Mouse (Mus musculus) heart, embryonic 11.5 days (tissue): ENCODE measurements around the gene Cpne4. TPM values are rescaled to one million over a fixed set of nuclear protein-coding genes. Genes with fewer than 3 reads are reported as not detected.

ENCODE experiments used
- ATAC-seq: fragments of 200-750 bp; cut with Nextera tagmentation; replicated peaks from 2 replicates; pipeline ENCODE4 v1.8.0; 2017; ENCODE audit warnings: moderate library complexity; ENCODE audit not compliant: insufficient number of reproducible peaks, low FRiP score, low TSS enrichment
- H3K27ac ChIP-seq: fragments of 300-500 bp; sonication (generic); 2 replicates; pipeline ENCODE4 v1.5.1; 2014; ENCODE audit warnings: mild to moderate bottlenecking, low read depth, low read length
- H3K27me3 ChIP-seq: fragments of 300-500 bp; sonication (generic); 2 replicates; pipeline ENCODE4 v1.6.1; 2014; ENCODE audit warnings: mild to moderate bottlenecking, low read length, mixed read lengths; ENCODE audit not compliant: control insufficient read depth, insufficient read depth
- H3K36me3 ChIP-seq: fragments of 300-500 bp; sonication (generic); 2 replicates; pipeline ENCODE4 v1.6.1; 2014; ENCODE audit warnings: mild to moderate bottlenecking, low read length, moderate library complexity, mixed read lengths; ENCODE audit not compliant: control insufficient read depth, insufficient read depth
- H3K4me1 ChIP-seq: fragments of 300-500 bp; sonication (generic); 2 replicates; pipeline ENCODE4 v1.6.1; 2014; ENCODE audit warnings: low read length; ENCODE audit not compliant: control insufficient read depth, insufficient read depth
- H3K4me2 ChIP-seq: fragments of 300-500 bp; sonication (generic); 2 replicates; pipeline ENCODE4 v1.6.1; 2014; ENCODE audit warnings: mild to moderate bottlenecking, moderate library complexity
- H3K4me3 ChIP-seq: fragments of 300-500 bp; sonication (generic); 2 replicates; pipeline ENCODE4 v1.5.1; 2014; ENCODE audit warnings: low read depth, low read length
- H3K9ac ChIP-seq: fragments of 300-500 bp; sonication (generic); 2 replicates; pipeline ENCODE4 v1.6.1; 2014; ENCODE audit warnings: mild to moderate bottlenecking, low read depth, low read length, moderate library complexity
- H3K9me3 ChIP-seq: fragments of 300-500 bp; sonication (generic); replicated peaks from 2 replicates; pipeline ENCODE4 v1.6.1; 2016; ENCODE audit warnings: low read length; ENCODE audit not compliant: control insufficient read depth
- WGBS: fragments of 180-500 bp; shearing (Covaris S2); extraction: QIAGEN DNeasy Blood & Tissue Kit; methylation state at CpG from one replicate; pipeline ENCODE4 v1.1.7; 2014; ENCODE audit not compliant: insufficient replicate concordance; 5-methylcytosine and 5-hydroxymethylcytosine counted together
- polyA plus RNA-seq: library from polyadenylated mRNA; unstranded; fragments of >200 nt; fragmentation: Nextera tagmentation; extraction: Ambion mirVana; gene quantifications from 2 replicates; pipeline ENCODE4 v1.2.1, GENCODE M21; 2014

Gene Cpne4
- polyA plus RNA-seq, 1 experiment from 2014 or later: 0.64 TPM

DNA sequence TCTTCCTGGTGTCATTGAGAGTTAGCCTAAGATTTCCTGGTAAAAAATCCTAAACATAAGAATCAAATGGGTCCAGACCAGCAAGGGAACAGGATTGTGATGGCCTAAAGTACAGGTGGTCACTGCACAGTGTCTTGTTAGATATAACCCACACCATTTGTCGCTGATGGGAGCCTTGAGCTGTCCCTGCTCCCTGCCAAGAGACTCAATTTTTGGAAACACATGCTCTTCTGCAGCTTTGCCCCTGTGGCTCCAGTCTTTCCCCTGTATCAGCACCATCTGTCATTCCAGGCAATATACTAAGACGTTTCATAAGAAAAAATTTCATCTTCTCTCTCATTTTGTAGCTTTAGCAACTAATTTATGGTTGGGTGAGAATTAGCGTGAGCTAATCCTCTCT is 281.6 kb downstream of the Cpne4 start:
- 53% methylated on average over 3 of the region's 3 CpGs for WGBS
- H3K27ac ChIP-seq: no peak overlapping the region
- H3K36me3 ChIP-seq: no peaks in the 10 kb centered on the region
- H3K27me3 ChIP-seq: no peaks in the 10 kb centered on the region
- H3K4me1 ChIP-seq: no peaks in the 10 kb centered on the region
- no peaks in the 10 kb centered on the region for H3K9me3 ChIP-seq
- no peak overlapping the region for H3K4me2 ChIP-seq
- no peak overlapping the region for H3K4me3 ChIP-seq
- H3K9ac ChIP-seq: no peak overlapping the region
- no peak for ATAC-seq

DNA sequence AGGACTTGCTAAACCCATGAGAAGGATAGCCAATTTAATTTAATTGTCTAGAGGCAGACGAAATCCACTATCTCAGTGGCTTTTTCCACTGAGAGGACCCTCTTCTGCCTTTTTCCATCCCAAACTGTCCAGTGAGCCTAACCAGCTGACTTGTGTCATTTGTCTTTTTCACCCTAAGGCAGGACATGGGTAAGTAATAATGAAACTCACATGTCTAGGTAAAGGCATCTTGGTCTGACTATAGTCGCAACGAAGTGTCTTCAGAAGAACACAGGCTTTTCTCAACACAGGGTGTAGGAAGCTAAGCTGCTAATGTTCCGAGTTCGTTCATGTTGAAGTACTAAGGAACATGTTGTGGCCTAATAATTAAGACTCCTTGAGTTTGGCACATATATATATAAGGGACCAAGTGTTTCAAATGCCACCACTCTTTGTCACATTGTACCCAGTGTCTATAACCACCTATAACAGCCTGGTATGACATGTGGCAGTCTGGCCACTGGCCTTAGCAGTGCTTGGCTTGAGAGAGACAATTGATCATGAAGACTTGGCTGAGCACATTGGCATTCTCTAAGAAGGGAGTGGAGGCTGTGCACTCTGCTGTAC is 286.0 kb downstream of the Cpne4 start:
- Histone ChIP-seq H3K9me3 (no peaks in the 10 kb centered on the region), H3K4me3 (no peak overlapping the region), H3K27me3 (no peaks in the 10 kb centered on the region), H3K4me2 (no peak overlapping the region), H3K27ac (no peak overlapping the region), H3K36me3 (no peaks in the 10 kb centered on the region), H3K9ac (no peak overlapping the region), H3K4me1 (no peaks in the 10 kb centered on the region)
- WGBS: 78% methylated on average over 5 of the region's 5 CpGs
- ATAC-seq: no peak

DNA sequence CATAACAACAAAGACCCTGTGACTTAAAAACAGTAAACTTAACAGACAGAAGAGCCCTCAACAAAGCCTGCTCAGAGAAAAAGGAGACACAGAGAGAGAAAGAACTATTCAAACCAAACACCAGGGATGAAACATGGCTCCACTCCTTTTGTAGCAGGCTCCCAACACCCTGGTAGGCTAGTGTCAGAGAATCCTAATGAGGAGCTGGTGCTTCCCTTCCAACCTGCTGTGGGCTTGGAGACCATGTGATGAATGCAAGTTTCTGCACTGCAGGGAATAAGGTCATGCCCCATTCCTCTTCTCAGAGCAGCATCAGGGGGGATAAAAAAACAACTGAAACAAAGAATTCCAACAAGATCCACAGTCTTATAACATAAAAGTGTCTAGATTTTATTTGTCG is 290.8 kb downstream of the Cpne4 start:
- Histone ChIP-seq H3K36me3 (no peaks in the 10 kb centered on the region), H3K27ac (no peak overlapping the region), H3K4me2 (no peak overlapping the region), H3K4me3 (no peak overlapping the region), H3K27me3 (no peaks in the 10 kb centered on the region), H3K9ac (no peak overlapping the region), H3K4me1 (no peaks in the 10 kb centered on the region), H3K9me3 (no peaks in the 10 kb centered on the region)
- no peak for ATAC-seq
- WGBS: 69% methylated on average over 1 of the region's 1 CpGs

DNA sequence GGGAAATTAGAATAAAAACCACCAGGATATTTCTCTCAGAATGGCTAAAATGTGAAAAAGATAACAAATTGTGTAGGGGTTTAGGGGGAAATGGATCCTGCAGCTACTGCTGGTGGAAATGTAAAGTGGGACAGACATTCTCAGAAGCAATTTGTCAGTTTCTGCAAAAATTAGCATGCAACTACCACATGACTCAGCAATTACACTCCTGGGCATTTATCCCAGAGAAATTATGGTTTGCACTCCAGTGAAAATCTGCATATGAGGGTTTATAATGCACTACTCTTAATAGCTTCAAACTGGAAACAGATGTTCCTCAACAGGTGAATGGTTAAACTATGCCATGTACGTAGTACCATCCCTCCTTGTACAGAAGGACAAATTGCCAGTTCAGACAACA is 294.2 kb downstream of the Cpne4 start:
- WGBS: 81% methylated on average over 1 of the region's 1 CpGs
- ATAC-seq: no peak
- no peak overlapping the region for H3K9ac ChIP-seq
- no peaks in the 10 kb centered on the region for H3K4me1 ChIP-seq
- no peaks in the 10 kb centered on the region for H3K9me3 ChIP-seq
- H3K27me3 ChIP-seq: no peaks in the 10 kb centered on the region
- H3K36me3 ChIP-seq: no peaks in the 10 kb centered on the region
- H3K4me3 ChIP-seq: no peak overlapping the region
- no peak overlapping the region for H3K4me2 ChIP-seq
- no peak overlapping the region for H3K27ac ChIP-seq

DNA sequence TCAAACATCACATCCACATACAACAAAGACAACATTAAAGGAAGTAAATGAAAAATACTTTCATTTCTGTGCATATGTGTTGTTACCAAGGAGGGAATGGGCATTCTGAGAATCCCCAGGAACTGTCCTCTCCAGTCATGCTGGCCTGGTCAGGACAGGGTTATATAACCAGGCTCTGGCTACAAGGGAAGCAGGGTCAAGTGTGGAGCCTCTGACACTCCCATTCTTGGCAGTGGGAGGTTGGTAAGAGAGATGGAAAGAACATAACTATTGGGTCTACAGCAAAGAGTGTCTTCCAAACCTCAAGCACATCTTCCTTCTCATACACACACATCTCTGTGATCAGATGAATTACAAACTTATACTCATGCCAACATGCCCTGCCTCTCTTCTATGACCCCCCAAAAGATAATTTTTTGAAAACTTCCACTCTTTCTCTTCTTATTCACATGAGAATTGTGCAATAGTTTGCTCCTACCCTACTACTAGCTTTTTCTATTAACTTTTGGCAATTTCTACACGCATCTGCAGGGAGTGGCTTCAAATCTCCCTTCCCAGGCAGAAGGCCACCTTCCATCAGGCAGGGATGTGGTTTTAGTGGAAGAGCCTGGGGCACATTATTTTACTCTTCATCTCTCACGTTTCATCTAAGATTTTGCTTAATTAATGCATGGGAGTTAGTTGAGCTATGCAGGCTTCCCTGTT is 298.3 kb downstream of the Cpne4 start:
- no peak for ATAC-seq
- no peaks in the 10 kb centered on the region for H3K27me3 ChIP-seq
- no peaks in the 10 kb centered on the region for H3K4me1 ChIP-seq
- 49% methylated on average over 2 of the region's 2 CpGs for WGBS
- H3K9me3 ChIP-seq: no peaks in the 10 kb centered on the region
- H3K4me3 ChIP-seq: no peak overlapping the region
- no peak overlapping the region for H3K27ac ChIP-seq
- no peak overlapping the region for H3K4me2 ChIP-seq
- H3K9ac ChIP-seq: no peak overlapping the region
- H3K36me3 ChIP-seq: no peaks in the 10 kb centered on the region

DNA sequence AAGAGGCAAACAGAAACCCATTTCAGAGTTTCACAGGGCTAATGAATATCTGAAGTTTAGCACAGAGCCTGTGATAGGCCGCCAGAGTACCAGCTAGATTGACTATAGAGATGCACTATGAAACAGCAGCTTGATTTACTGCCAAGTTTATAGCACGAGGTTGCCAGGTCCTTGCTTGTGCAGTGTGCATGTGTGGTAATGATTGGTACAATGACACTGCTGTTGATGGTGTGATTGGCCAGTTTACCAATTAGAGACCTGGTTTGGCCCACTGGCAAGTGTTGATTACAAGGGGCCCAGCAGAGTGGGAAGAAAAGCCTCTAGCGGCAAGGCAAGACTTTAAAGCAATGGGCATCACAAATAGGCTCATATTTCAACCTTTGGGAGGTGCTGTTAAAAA is 306.6 kb downstream of the Cpne4 start:
- no peak overlapping the region for H3K4me3 ChIP-seq
- WGBS: 71% methylated on average over 3 of the region's 3 CpGs
- H3K9me3 ChIP-seq: no peaks in the 10 kb centered on the region
- H3K9ac ChIP-seq: no peak overlapping the region
- no peak overlapping the region for H3K4me2 ChIP-seq
- H3K4me1 ChIP-seq: no peaks in the 10 kb centered on the region
- no peaks in the 10 kb centered on the region for H3K36me3 ChIP-seq
- no peak overlapping the region for H3K27ac ChIP-seq
- no peak for ATAC-seq
- H3K27me3 ChIP-seq: no peaks in the 10 kb centered on the region

DNA sequence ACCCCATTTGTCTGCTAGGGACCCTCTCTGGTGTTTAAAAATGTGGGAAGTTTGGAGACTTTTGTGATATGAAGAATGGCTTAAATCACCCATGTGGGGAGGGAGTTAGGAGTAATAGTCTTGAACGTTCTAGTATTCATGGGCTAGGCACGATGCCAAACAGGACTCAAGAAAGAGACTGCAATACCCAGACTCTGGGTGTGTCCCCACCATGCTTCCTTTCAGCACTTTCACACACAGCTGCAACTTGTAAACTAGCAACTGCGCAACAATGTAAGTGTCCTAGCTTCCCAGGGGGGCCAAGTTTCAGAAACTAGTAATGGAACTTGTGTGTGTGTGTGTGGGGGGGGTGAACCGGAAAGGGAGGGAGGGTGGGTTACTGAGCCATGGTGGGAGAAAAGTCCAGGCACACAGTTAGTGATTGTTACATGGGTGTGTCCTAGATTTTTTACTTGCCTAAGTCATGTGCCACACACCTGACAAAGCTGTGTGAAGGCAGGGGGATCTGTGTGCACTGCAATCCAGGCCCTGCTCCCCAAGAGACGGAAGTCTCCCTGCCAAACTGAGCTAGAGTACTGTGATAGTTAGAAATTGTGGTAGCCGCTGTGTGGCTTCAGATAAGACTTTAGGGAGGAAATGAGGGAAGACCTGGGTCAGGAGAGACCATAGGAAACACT is 307.3 kb downstream of the Cpne4 start:
- Histone ChIP-seq H3K4me2 (no peak overlapping the region), H3K9ac (no peak overlapping the region), H3K27ac (no peak overlapping the region), H3K27me3 (no peaks in the 10 kb centered on the region), H3K4me1 (no peaks in the 10 kb centered on the region), H3K4me3 (no peak overlapping the region), H3K9me3 (no peaks in the 10 kb centered on the region), H3K36me3 (no peaks in the 10 kb centered on the region)
- ATAC-seq: peak; percentile 22; the same call in 1 of the 2 replicates
- 63% methylated on average over 6 of the region's 6 CpGs for WGBS

DNA sequence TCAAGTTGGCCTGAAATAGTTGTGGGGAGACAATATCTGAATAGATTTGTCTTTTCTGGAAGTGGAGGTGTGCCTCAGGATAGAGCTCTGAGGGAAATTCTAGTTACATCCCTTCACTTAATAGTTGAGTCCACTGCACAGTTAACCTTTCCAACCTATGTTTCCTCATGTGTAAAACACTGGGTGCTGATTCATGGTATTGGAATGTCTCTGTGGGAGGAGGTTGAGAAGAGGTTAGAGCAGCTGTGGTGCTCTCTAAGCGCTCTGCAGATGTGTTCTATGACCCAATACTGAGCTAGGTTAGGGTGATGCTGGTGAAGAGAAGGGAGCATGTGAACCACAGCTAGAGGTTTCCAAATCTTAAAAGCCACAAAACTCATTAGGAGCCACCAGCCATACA is 318.7 kb downstream of the Cpne4 start:
- no peak for ATAC-seq
- Histone ChIP-seq H3K4me2 (no peak overlapping the region), H3K9me3 (no peaks in the 10 kb centered on the region), H3K36me3 (no peaks in the 10 kb centered on the region), H3K9ac (no peak overlapping the region), H3K4me1 (no peaks in the 10 kb centered on the region), H3K4me3 (no peak overlapping the region), H3K27ac (no peak overlapping the region), H3K27me3 (no peaks in the 10 kb centered on the region)
- 53% methylated on average over 1 of the region's 1 CpGs for WGBS
